Mouse (Mus musculus) testis, adult 2 months (tissue): ENCODE results near the gene Megf11.

Experiments
- CTCF ChIP-seq: fragments of 200-500 bp; IDR thresholded peaks from 2 replicates; pipeline ENCODE4 v1.5.1; 2012; ENCODE audit warnings: low read depth, mild to moderate bottlenecking, inconsistent platforms, low read length, moderate library complexity; ENCODE audit not compliant: control insufficient read depth, insufficient read depth, insufficient replicate concordance
- POLR2A ChIP-seq: fragments of 200-500 bp; IDR thresholded peaks from 2 replicates; pipeline ENCODE4 v1.6.1; 2012; ENCODE audit warnings: low read depth, mild to moderate bottlenecking, inconsistent platforms, low read length, moderate library complexity; ENCODE audit not compliant: control insufficient read depth

GRCm38 (mm10) chr9:64537821-64538220, 152.4 kb downstream of the Megf11 start:
- TF ChIP-seq CTCF, result no peak
- no peak for TF ChIP-seq POLR2A
